Mouse (Mus musculus): ENCODE results near the gene Adat3. TPM values are rescaled to one million over a fixed set of nuclear protein-coding genes. Genes with fewer than 3 reads are reported as not detected.
"Not testable (repeated sequence)": the region's sequence is repeated elsewhere in the genome, so short reads cannot be mapped to it uniquely, and the experiment has no call there.

The Adat3 gene
- total and polyA plus RNA-seq, 3 experiments, result 1.6 to 19.4 TPM; not detected in 1

- peaks cover 87% of the 10 kb centered on the region for H3K36me3 ChIP-seq (replicated peaks)
- H3K4me1 ChIP-seq (ENCODE audit: insufficient read depth, low read depth, low read length), result peaks cover 24% of the 10 kb centered on the region
- H3K9me3 ChIP-seq (replicated peaks), result no peaks in the 10 kb centered on the region
- no peak for DNase-seq (ENCODE audit: low spot score)
- TF ChIP-seq CTCF (IDR thresholded peaks at IDR 0.05; ENCODE audit: low read depth, low read length) (no peak), TAL1 (conservative IDR thresholded peaks at IDR 0.05; ENCODE audit: low read depth, low read length) (no peak), POLR2AphosphoS5 (IDR thresholded peaks at IDR 0.05; ENCODE audit: insufficient replicate concordance, low read depth, low read length) (no peak), GATA2 (IDR thresholded peaks at IDR 0.05; ENCODE audit: borderline replicate concordance, low read depth, low read length) (no peak), GATA1 (IDR thresholded peaks at IDR 0.05; ENCODE audit: borderline replicate concordance, low read length) (no peak)
- no peak for ATAC-seq (ENCODE audit: extremely low read depth, insufficient number of reproducible peaks, low FRiP score, poor library complexity, severe bottlenecking)
- no peak overlapping the region for H3K4me3 ChIP-seq (ENCODE audit: low read depth, low read length)
- H3K27me3 ChIP-seq (ENCODE audit: insufficient read depth, low read length), result no peaks in the 10 kb centered on the region; the same call in 1 of the 2 replicates
Observed at GRCm38 (mm10) chr10:80646936-80647335, 44.3 kb downstream of the Adat3 start.

- H3K9me3 ChIP-seq (replicated peaks); H3K27me3 ChIP-seq (ENCODE audit: insufficient read depth, low read length); ATAC-seq (ENCODE audit: extremely low read depth, insufficient number of reproducible peaks, low FRiP score, poor library complexity, severe bottlenecking); H3K4me3 ChIP-seq (ENCODE audit: low read depth, low read length); DNase-seq (ENCODE audit: low spot score): not testable (repeated sequence)
- Histone ChIP-seq H3K36me3 (replicated peaks) (peaks cover 80% of the 10 kb centered on the region), H3K4me1 (ENCODE audit: insufficient read depth, low read depth, low read length) (peaks cover 31% of the 10 kb centered on the region)
Observed at GRCm38 (mm10) chr10:80649910-80650309, 47.2 kb downstream of the Adat3 start.

- Histone ChIP-seq H3K36me3 (replicated peaks) (peaks cover 77% of the 10 kb centered on the region), H3K9me3 (replicated peaks) (no peaks in the 10 kb centered on the region), H3K4me1 (ENCODE audit: insufficient read depth, low read depth, low read length) (peaks cover 36% of the 10 kb centered on the region), H3K4me3 (ENCODE audit: low read depth, low read length) (no peak overlapping the region), H3K27me3 (ENCODE audit: insufficient read depth, low read length) (no peaks in the 10 kb centered on the region; the same call in 1 of the 2 replicates)
- no peak for ATAC-seq (ENCODE audit: extremely low read depth, insufficient number of reproducible peaks, low FRiP score, poor library complexity, severe bottlenecking)
- no peak for DNase-seq (ENCODE audit: low spot score)
- TF ChIP-seq POLR2AphosphoS5 (IDR thresholded peaks at IDR 0.05; ENCODE audit: insufficient replicate concordance, low read depth, low read length) (no peak), CTCF (IDR thresholded peaks at IDR 0.05; ENCODE audit: low read depth, low read length) (no peak), TAL1 (conservative IDR thresholded peaks at IDR 0.05; ENCODE audit: low read depth, low read length) (no peak), GATA1 (IDR thresholded peaks at IDR 0.05; ENCODE audit: borderline replicate concordance, low read length) (no peak), GATA2 (IDR thresholded peaks at IDR 0.05; ENCODE audit: borderline replicate concordance, low read depth, low read length) (no peak)
Observed at GRCm38 (mm10) chr10:80650392-80650791, 47.7 kb downstream of the Adat3 start.

GRCm38 (mm10) chr10:80653156-80653720 is 50.6 kb downstream of the Adat3 start:
- no peaks in the 10 kb centered on the region for H3K27me3 ChIP-seq (ENCODE audit: insufficient read depth, low read length)
- peaks cover 60% of the 10 kb centered on the region for H3K4me1 ChIP-seq (ENCODE audit: insufficient read depth, low read depth, low read length)
- TF ChIP-seq TAL1 (conservative IDR thresholded peaks at IDR 0.05; ENCODE audit: low read depth, low read length) (no peak), CTCF (IDR thresholded peaks at IDR 0.05; ENCODE audit: low read depth, low read length) (no peak), POLR2AphosphoS5 (IDR thresholded peaks at IDR 0.05; ENCODE audit: insufficient replicate concordance, low read depth, low read length) (no peak), GATA2 (IDR thresholded peaks at IDR 0.05; ENCODE audit: borderline replicate concordance, low read depth, low read length) (no peak), GATA1 (IDR thresholded peaks at IDR 0.05; ENCODE audit: borderline replicate concordance, low read length) (no peak)
- H3K36me3 ChIP-seq (replicated peaks), result peaks cover 51% of the 10 kb centered on the region
- ATAC-seq (ENCODE audit: extremely low read depth, insufficient number of reproducible peaks, low FRiP score, poor library complexity, severe bottlenecking) (no peak), DNase-seq (ENCODE audit: low spot score) (no peak)
- H3K9me3 ChIP-seq (replicated peaks), result no peaks in the 10 kb centered on the region
- H3K4me3 ChIP-seq (ENCODE audit: low read depth, low read length), result no peak overlapping the region

- no peak for DNase-seq (ENCODE audit: low spot score)
- Histone ChIP-seq H3K4me3 (ENCODE audit: low read depth, low read length) (peak overlapping the region; percentile 30; the same call in 1 of the 2 replicates), H3K36me3 (replicated peaks) (peaks cover 37% of the 10 kb centered on the region), H3K9me3 (replicated peaks) (no peaks in the 10 kb centered on the region), H3K4me1 (ENCODE audit: insufficient read depth, low read depth, low read length) (peaks cover 65% of the 10 kb centered on the region), H3K27me3 (ENCODE audit: insufficient read depth, low read length) (no peaks in the 10 kb centered on the region)
- ATAC-seq (ENCODE audit: extremely low read depth, insufficient number of reproducible peaks, low FRiP score, poor library complexity, severe bottlenecking), result no peak
- TF ChIP-seq GATA1 (IDR thresholded peaks at IDR 0.05; ENCODE audit: borderline replicate concordance, low read length) (no peak), GATA2 (IDR thresholded peaks at IDR 0.05; ENCODE audit: borderline replicate concordance, low read depth, low read length) (no peak), TAL1 (conservative IDR thresholded peaks at IDR 0.05; ENCODE audit: low read depth, low read length) (no peak), POLR2AphosphoS5 (IDR thresholded peaks at IDR 0.05; ENCODE audit: insufficient replicate concordance, low read depth, low read length) (no peak), CTCF (IDR thresholded peaks at IDR 0.05; ENCODE audit: low read depth, low read length) (no peak)
Observed at GRCm38 (mm10) chr10:80654866-80655265, 52.2 kb downstream of the Adat3 start.

GRCm38 (mm10) chr10:80655406-80656129 is 52.9 kb downstream of the Adat3 start:
- Histone ChIP-seq H3K9me3 (replicated peaks) (no peaks in the 10 kb centered on the region), H3K4me3 (ENCODE audit: low read depth, low read length) (peak overlapping the region; percentile 99), H3K36me3 (replicated peaks) (peaks cover 33% of the 10 kb centered on the region), H3K4me1 (ENCODE audit: insufficient read depth, low read depth, low read length) (peaks cover 61% of the 10 kb centered on the region), H3K27me3 (ENCODE audit: insufficient read depth, low read length) (no peaks in the 10 kb centered on the region)
- DNase-seq (ENCODE audit: low spot score), result no peak
- no peak for ATAC-seq (ENCODE audit: extremely low read depth, insufficient number of reproducible peaks, low FRiP score, poor library complexity, severe bottlenecking)
- no peak for TF ChIP-seq POLR2AphosphoS5 (IDR thresholded peaks at IDR 0.05; ENCODE audit: insufficient replicate concordance, low read depth, low read length)
- no peak for TF ChIP-seq GATA2 (IDR thresholded peaks at IDR 0.05; ENCODE audit: borderline replicate concordance, low read depth, low read length)
- TF ChIP-seq TAL1 (conservative IDR thresholded peaks at IDR 0.05; ENCODE audit: low read depth, low read length), result no peak
